Mouse (Mus musculus): Measurements from ENCODE around the gene Dpp7. TPM values are rescaled to one million over a fixed set of nuclear protein-coding genes. Genes with fewer than 3 reads are reported as not detected.

Gene Dpp7
- 46.0 and 48.6 TPM in 2 replicates for polyA plus RNA-seq (2015; fragmentation: Nextera tagmentation; extraction: Ambion mirVana)

GRCm38 (mm10) chr2:25356208-25357079, at the start of gene Dpp7:
Gene Dpp7 (minus strand): TSS chr2:25356359.
- peak; percentile 83 for ATAC-seq
- Histone ChIP-seq H3K4me2 (replicated peaks) (peak within 1 kb of the TSS; percentile 89), H3K27ac (no peak within 1 kb of the TSS), H3K4me3 (replicated peaks) (peak within 1 kb of the TSS; percentile 51), H3K9me3 (no peaks in the 10 kb centered on the region), H3K27me3 (replicated peaks) (no peaks in the 10 kb centered on the region), H3K9ac (peak within 1 kb of the TSS; percentile 50), H3K36me3 (peaks cover 12% of the 10 kb centered on the region), H3K4me1 (replicated peaks) (peaks cover 23% of the 10 kb centered on the region)
- 4% methylated on average over 13 of the region's 13 CpGs for WGBS

DNA sequence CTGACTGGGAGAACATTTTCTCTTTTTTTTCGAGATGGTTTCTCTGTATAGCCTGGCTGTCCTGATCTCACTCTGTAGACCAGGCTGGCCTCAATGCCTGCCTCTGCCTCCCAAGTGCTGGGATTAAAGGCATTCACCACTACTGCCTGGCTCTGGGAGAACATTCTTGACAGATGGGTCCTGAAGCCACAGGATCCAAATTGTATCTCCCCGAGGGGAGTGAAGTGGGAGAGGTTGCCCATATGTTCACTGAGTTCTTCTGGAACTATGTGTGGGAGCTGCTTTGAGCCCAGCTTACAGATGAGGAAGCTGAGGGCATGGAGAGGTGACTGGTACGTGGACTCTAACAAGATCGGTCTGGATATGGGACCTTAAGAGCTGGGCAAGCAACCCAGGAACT, 47.8 kb upstream of the Dpp7 start:
- Histone ChIP-seq H3K9ac (no peak overlapping the region), H3K36me3 (no peaks in the 10 kb centered on the region), H3K27me3 (replicated peaks) (peaks cover 45% of the 10 kb centered on the region), H3K9me3 (no peaks in the 10 kb centered on the region), H3K4me1 (replicated peaks) (0 out of 2 replicates have a peak, but pooled peaks cover 5% of the 10 kb centered on the region), H3K4me2 (replicated peaks) (no peak overlapping the region), H3K27ac (no peak overlapping the region), H3K4me3 (replicated peaks) (no peak overlapping the region; the same call in 1 of the 2 replicates)
- WGBS: 80% methylated on average over 4 of the region's 4 CpGs
- ATAC-seq: no peak

DNA sequence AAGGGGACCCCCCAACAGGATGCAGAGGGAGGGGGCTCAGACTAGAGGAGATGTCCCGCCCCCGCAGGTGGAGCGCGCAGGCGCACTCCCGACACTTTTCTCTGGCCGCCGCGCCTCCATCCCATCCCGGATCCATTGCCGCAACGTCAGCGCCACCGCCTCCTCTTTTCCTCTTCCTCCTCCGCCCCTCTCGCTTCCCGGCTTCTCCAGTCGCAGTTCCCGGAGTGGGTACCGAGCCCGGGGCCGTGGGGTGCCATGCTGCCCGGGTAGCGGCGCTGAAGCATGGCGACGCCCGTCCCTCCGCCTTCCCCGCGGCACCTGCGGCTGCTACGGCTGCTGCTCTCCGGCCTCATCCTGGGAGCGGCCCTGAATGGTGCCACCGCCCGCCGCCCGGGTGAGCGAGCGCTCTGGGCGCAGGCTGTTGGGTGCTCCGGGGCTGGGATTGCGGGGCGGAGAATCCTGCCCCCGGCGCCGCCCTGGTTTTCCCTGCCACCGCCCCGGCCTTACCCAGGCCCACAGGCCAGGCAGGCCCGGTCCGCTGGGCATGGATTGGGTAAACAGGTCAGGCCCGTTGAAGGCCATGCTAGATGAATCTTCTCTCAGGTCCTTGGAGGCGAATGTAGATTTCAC, 46.9 kb upstream of the Dpp7 start:
- peak overlapping the region; percentile 68 for H3K27ac ChIP-seq
- H3K4me3 ChIP-seq (replicated peaks): peak overlapping the region; percentile 64
- peak; percentile 65 for ATAC-seq
- peak overlapping the region; percentile 93 for H3K4me2 ChIP-seq (replicated peaks)
- H3K9me3 ChIP-seq: no peaks in the 10 kb centered on the region
- peaks cover 51% of the 10 kb centered on the region for H3K27me3 ChIP-seq (replicated peaks)
- 0 out of 2 replicates have a peak, but pooled peaks cover 5% of the 10 kb centered on the region for H3K4me1 ChIP-seq (replicated peaks)
- 1% methylated on average over 54 of the region's 54 CpGs for WGBS
- H3K9ac ChIP-seq: peak overlapping the region; percentile 58
- H3K36me3 ChIP-seq: no peaks in the 10 kb centered on the region

- H3K27ac ChIP-seq: 0 out of 2 replicates have a peak overlapping the region, but pooled peaks have one; percentile 68
- 0 out of 2 replicates have a peak, but pooled peaks cover 5% of the 10 kb centered on the region for H3K4me1 ChIP-seq (replicated peaks)
- H3K9ac ChIP-seq: peak overlapping the region; percentile 58
- no peaks in the 10 kb centered on the region for H3K9me3 ChIP-seq
- H3K4me3 ChIP-seq (replicated peaks): peak overlapping the region; percentile 64
- peak overlapping the region; percentile 93 for H3K4me2 ChIP-seq (replicated peaks)
- H3K36me3 ChIP-seq: no peaks in the 10 kb centered on the region
- peak; percentile 34 for ATAC-seq
- peaks cover 58% of the 10 kb centered on the region for H3K27me3 ChIP-seq (replicated peaks)
- 2% methylated on average over 13 of the region's 13 CpGs for WGBS
These were observed 46.3 kb upstream of the Dpp7 start for GRCm38 (mm10) chr2:25402377-25402971.

GRCm38 (mm10) chr2:25400764-25401163, 44.6 kb upstream of the Dpp7 start:
- Histone ChIP-seq H3K36me3 (no peaks in the 10 kb centered on the region), H3K27ac (no peak overlapping the region), H3K4me2 (replicated peaks) (peak overlapping the region; percentile 49), H3K4me1 (replicated peaks) (peaks cover 7% of the 10 kb centered on the region; the same call in 1 of the 2 replicates), H3K27me3 (replicated peaks) (peaks cover 71% of the 10 kb centered on the region), H3K4me3 (replicated peaks) (peak overlapping the region; percentile 11; the same call in 1 of the 2 replicates), H3K9me3 (no peaks in the 10 kb centered on the region), H3K9ac (no peak overlapping the region)
- WGBS: 3% methylated on average over 17 of the region's 17 CpGs
- ATAC-seq: no peak

DNA sequence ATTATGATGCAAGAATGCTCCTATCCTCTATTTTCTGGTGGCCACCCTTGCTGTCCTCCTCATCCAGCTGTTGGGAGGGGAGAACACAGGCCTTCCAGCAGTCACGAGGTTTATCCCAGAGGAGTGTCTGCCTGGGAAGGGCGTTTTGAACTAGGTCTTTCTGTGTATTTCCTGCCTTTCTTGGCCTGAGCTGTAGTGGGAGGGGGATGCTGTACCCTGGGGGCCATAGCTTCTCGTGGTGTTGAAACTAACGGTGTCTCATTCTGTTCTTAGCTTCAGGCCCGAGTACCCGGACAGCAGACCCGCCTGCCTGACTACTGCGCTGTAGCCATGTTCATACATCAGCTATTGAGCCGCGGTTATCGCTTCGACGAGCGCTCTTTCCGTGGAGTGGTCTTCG, 44.1 kb upstream of the Dpp7 start:
- Histone ChIP-seq H3K36me3 (no peaks in the 10 kb centered on the region), H3K4me1 (replicated peaks) (peaks cover 12% of the 10 kb centered on the region), H3K27ac (no peak overlapping the region), H3K27me3 (replicated peaks) (peaks cover 71% of the 10 kb centered on the region), H3K4me2 (replicated peaks) (peak overlapping the region; percentile 49), H3K4me3 (replicated peaks) (peak overlapping the region; percentile 11; the same call in 1 of the 2 replicates), H3K9me3 (no peaks in the 10 kb centered on the region), H3K9ac (no peak overlapping the region)
- ATAC-seq: no peak
- 20% methylated on average over 16 of the region's 16 CpGs for WGBS

GRCm38 (mm10) chr2:25399051-25399450, 42.9 kb upstream of the Dpp7 start, which contains the start of gene Npdc1:
Gene Npdc1 (plus strand): TSS chr2:25399351.
- 58% methylated on average over 8 of the region's 8 CpGs for WGBS

GRCm38 (mm10) chr2:25398065-25398464, 41.9 kb upstream of the Dpp7 start:
- Histone ChIP-seq H3K9ac (no peak overlapping the region), H3K4me2 (replicated peaks) (no peak overlapping the region), H3K9me3 (no peaks in the 10 kb centered on the region), H3K36me3 (no peaks in the 10 kb centered on the region), H3K4me1 (replicated peaks) (peaks cover 16% of the 10 kb centered on the region), H3K27ac (no peak overlapping the region), H3K27me3 (replicated peaks) (peaks cover 60% of the 10 kb centered on the region), H3K4me3 (replicated peaks) (no peak overlapping the region)
- no peak for ATAC-seq
- 88% methylated on average over 7 of the region's 7 CpGs for WGBS

More at GRCm38 (mm10) chr2:25399051-25399450, 42.9 kb upstream of the Dpp7 start, which contains the start of gene Npdc1:
- H3K27me3 ChIP-seq (replicated peaks): peaks cover 68% of the 10 kb centered on the region
- H3K36me3 ChIP-seq: no peaks in the 10 kb centered on the region
- no peak within 1 kb of the TSS for H3K4me3 ChIP-seq (replicated peaks)
- H3K9ac ChIP-seq: no peak within 1 kb of the TSS
- no peak within 1 kb of the TSS for H3K4me2 ChIP-seq (replicated peaks)
- no peak for ATAC-seq
- no peaks in the 10 kb centered on the region for H3K9me3 ChIP-seq
- peaks cover 21% of the 10 kb centered on the region for H3K4me1 ChIP-seq (replicated peaks)
- H3K27ac ChIP-seq: no peak within 1 kb of the TSS

DNA sequence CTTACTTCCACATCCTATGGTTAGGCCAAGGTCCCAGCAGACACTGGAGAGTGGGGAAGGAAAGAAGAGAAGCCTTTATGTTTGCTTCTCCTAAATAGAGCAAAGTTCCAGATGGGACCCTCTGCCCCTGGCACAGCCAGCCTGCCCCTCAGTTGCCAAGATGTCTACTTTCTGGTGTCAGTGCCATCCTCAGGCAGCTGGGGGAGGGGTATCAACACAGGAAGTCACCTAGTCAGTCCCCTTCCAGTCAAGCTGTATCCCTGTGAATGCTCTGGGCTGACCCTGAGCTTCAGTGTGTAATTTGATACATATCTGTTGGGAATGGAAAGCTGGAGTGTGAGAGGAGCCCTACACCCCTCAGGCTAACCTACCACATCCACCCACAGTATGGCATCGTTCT, 40.9 kb upstream of the Dpp7 start:
- H3K4me3 ChIP-seq (replicated peaks): no peak overlapping the region
- peaks cover 16% of the 10 kb centered on the region for H3K4me1 ChIP-seq (replicated peaks)
- no peak overlapping the region for H3K9ac ChIP-seq
- peaks cover 58% of the 10 kb centered on the region for H3K27me3 ChIP-seq (replicated peaks)
- no peaks in the 10 kb centered on the region for H3K9me3 ChIP-seq
- no peak for ATAC-seq
- WGBS: 60% methylated on average over 1 of the region's 1 CpGs
- no peaks in the 10 kb centered on the region for H3K36me3 ChIP-seq
- no peak overlapping the region for H3K27ac ChIP-seq
- no peak overlapping the region for H3K4me2 ChIP-seq (replicated peaks)

GRCm38 (mm10) chr2:25396597-25396983, 40.4 kb upstream of the Dpp7 start:
- ATAC-seq: no peak
- H3K4me1 ChIP-seq (replicated peaks): peaks cover 16% of the 10 kb centered on the region
- WGBS: 35% methylated on average over 3 of the region's 3 CpGs
- no peak overlapping the region for H3K27ac ChIP-seq
- no peaks in the 10 kb centered on the region for H3K9me3 ChIP-seq
- H3K9ac ChIP-seq: no peak overlapping the region
- H3K36me3 ChIP-seq: no peaks in the 10 kb centered on the region
- peak overlapping the region; percentile 94 for H3K4me2 ChIP-seq (replicated peaks)
- H3K27me3 ChIP-seq (replicated peaks): peaks cover 55% of the 10 kb centered on the region
- peak overlapping the region; percentile 51 for H3K4me3 ChIP-seq (replicated peaks)

DNA sequence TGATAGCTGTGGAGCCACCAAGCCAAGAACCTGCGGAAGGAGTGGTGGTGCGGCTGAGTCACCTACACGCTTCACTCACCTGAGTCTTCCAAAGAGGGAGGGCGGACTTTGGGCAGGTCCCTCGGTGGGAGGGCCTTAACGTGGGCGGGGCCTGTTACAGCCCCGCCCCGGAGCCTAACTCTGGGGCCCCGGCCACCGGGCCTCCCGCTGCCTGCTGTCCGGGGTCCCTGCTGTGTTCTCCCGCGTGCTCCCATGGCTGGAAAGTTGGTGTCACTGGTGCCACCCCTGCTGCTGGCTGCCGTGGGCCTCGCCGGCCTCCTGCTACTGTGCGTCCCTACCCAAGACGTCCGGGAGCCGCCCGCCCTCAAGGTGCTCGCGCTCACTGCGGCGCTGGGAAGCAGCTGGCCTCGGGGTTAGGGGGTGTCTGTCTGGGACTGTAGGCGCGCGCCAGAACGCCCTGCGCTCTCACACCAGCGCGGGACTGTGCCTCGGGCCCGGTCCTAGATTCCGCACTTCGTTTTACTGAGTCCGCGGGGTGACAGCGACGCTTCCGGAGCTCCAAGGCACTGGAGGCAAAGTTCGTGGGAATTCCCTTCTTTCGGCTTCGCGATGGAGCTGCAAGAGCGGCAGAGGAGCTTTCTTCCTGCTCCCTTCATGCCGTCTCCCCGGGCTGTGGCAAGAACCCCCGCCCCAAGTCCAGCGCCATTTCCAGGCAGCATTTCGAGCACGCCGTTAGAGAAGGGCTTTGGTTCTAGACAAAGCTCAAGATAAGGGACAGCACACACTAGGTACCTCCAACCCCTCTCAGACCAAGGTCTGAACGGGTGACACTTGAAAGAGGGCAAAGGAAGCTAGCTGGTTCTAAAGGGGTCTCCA, 39.8 kb upstream of the Dpp7 start, which contains the start of gene Entpd2:
Gene Entpd2 (plus strand): TSS at position 154 of the 876 bp plus-strand sequence.
- H3K9ac ChIP-seq: peak within 1 kb of the TSS; percentile 63
- H3K36me3 ChIP-seq: no peaks in the 10 kb centered on the region
- H3K27ac ChIP-seq: peak within 1 kb of the TSS; percentile 77
- peak within 1 kb of the TSS; percentile 94 for H3K4me2 ChIP-seq (replicated peaks)
- peaks cover 16% of the 10 kb centered on the region for H3K4me1 ChIP-seq (replicated peaks)
- WGBS: 2% methylated on average over 57 of the region's 57 CpGs
- ATAC-seq: peak; percentile 92
- peaks cover 49% of the 10 kb centered on the region for H3K27me3 ChIP-seq (replicated peaks)
- peak within 1 kb of the TSS; percentile 51 for H3K4me3 ChIP-seq (replicated peaks)
- no peaks in the 10 kb centered on the region for H3K9me3 ChIP-seq
